Mouse (Mus musculus): ENCODE measurements around the gene Trim71.
"Not testable (repeated sequence)": the region's sequence is repeated elsewhere in the genome, so short reads cannot be mapped to it uniquely, and the experiment has no call there.

Gene Trim71

DNA sequence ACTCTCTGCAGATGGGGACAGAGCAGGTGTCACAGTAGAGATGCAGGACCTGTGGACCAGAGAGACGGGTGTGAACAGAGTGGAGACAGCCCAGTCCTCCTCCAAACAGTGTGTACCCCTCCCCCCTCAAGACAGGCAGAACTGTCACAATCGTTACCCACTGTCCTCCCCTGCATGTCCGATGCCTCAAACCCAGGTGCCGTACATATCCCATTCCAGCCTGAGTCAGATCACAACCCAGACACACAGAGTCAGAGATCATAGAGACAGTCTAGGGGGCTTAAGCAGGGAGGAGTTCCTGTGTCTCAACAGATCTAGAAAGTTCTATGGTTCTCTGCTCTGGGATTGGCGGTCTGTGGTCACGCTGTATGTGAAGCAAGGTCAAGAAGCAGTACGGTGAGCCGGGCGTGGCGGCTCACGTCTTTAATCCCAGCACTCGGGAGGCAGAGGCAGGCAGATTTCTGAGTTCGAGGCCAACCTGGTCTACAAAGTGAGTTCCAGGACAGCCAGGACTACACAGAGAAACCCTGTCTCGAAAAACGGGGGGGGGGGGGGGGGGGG is 39.0 kb downstream of the Trim71 start:
- DNase-seq: no peak

DNA sequence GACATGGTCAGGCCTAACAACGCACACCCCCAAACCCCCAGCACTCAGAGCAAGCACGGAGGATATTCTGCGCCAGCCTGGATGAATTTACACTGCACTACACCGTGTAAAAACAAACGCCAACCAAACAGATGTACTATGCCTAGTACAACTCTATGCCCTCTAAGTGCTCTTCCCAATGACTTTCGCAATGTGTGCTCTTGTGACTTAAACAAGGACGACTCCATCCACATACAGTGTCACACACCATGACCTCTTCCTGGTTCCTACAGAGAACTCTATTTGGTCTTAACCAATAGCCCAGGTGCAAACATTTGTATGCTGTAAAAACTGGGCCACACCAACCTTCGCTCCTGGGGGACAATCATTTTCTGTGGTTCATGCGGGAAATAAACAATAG is 41.7 kb downstream of the Trim71 start:
- no peak for DNase-seq

DNA sequence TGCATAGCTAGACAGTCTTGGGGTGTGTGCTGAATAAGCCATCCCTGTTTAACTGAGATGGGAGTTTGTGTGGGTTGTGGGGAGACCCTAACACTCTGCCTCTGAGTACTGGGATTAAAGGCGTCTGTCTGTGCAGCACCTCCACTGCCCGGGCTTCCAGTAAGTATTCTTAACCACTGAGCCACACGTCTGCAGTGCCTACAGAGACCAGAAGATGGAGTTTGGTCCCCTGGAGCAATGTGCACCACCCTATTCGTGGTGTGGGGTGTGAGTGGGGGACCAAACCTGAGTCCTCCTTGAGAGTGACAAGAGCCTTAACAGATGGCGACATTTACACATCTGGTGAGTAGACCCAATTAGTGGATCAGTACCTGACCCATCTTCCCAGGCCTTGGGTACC is 42.1 kb downstream of the Trim71 start:
- no peak for DNase-seq

DNA sequence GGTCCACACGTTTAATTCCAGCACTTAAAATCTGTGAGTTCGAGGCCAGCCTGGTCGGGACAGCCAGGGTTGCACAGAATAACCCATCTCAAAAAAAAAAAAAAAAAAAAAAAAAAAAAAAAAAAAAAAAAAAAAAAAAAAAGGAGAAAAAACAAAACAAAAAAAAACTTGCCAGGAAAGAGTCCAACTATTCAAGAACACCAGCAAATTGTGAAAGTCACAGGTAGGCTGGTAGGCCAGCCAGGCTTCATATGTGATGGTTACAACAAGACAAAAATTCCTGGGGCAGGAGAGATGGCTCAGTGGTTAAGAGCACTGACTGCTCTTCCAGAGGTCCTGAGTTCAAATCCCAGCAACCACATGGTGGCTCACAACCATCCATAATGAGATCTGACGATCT is 43.6 kb downstream of the Trim71 start:
- DNase-seq: not testable (repeated sequence)

DNA sequence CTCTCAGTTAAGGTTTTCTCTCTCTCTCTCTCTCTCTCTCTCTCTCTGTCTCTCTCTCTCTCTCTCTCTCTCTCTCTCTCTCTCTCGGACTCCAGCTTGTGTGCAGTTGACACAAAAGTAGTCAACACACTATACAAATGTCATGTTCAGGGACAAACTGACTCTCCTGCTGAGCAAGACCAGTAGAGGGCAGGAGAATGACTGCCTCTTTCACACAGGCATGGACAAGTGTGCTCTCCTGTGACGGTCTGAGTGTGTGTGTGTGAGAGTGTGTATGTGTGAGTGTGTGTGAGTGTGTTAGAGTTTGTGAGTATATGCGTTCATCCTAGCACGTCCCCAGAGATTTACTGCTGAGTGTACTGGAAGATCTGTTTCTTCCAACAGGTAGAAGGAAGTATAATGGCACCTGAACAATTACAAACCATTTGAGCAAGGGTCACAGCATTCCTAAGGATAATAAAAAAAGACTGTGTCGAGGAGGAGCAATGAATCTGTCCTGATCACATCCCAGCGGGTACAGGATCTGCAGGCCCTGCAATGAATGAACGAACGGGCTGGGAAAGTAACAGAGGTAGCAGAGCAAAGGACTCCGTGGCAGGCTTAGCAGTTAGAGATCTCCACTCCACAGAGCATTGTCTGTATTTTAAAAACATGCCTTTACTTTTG is 45.2 kb downstream of the Trim71 start:
- no peak for DNase-seq

DNA sequence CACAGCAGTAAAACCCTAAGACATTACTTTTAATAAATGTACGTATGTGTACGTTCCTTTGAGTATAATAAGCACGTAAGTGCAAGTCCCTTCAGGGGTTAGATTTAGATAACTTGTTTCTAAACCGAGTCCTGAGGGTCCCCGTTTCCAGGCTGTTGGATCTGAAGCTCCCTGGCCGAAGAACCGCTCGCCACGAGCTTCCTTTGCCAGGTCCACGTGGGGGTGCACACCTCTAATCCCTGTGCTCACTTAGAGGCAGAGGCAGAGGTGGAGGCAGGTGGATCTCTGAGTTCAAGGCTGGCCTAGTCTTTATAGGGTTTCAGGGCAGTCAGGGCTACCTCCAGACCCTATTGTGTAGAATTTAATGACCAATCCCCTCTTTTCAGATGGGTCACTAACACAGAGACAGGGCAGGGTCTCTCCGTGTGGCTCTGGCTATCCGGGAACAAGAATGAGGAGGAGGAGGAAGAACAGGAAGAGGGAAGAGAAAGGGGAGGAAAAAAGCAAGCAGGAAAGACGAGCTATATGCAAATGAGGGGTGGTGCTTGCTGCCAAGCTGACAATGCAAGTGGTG is 46.2 kb downstream of the Trim71 start:
- DNase-seq: no peak

DNA sequence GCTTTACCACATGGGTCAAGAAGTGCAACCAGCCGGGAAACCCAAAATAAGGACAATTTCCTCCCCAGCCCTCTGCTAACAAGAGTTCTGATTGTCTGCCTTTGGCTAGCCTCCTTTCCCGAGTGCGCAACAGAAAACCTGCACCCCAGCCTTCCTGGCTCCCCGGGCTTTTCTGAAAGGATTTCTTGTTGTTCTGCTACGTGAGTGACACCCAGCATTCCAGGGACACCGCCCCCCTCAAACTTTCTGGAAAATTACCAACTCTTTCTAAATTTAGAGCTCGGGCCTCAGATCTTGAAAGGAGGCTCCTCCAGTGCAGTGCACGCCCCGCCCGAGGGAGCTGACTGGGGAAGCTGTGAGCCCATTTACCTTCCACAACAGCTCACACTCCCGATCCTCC is 48.8 kb downstream of the Trim71 start, which contains the start of gene C130032M10Rik:
Gene C130032M10Rik, plus strand, starts transcription at position 334 of the 400 bp plus-strand sequence.
- DNase-seq: no peak

DNA sequence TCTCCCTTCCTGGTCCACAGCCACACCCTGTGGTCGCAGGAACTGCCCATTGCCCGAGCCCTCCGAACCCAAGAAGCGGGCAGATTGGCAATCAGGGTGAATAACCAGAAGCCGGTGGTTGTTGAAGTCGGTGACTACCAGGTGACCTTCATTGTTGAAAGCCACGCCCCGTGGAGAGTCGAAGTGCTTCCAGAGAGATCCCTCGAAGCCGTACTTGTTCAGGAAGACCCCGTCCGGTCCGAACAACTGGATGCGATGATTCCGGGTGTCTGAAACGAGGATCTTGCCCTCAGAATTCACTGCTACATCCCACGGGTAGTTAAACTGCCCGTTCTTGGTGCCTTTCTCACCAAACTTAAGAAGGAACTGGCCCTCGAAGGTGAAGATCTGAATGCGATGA is 51.3 kb downstream of the Trim71 start:
- DNase-seq: no peak

DNA sequence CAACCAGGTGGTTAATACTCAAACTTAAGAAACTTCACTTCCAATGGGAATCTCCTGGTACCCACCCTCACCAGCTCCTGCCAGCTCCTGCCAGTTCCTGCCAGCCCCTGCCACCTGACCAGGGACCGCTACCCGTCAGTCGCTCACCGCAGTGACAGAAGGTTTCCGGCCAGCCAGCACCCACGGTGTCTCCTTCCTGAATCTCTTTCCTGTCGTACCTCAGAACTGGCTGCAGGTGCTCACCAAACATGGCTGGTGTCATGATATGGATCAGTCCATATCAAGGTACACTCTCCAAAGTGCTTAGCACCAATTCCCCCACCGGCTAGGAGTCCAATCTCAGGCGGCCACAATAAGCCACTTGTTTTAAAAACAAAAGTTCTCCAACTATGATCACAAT is 54.4 kb downstream of the Trim71 start:
- DNase-seq: no peak

DNA sequence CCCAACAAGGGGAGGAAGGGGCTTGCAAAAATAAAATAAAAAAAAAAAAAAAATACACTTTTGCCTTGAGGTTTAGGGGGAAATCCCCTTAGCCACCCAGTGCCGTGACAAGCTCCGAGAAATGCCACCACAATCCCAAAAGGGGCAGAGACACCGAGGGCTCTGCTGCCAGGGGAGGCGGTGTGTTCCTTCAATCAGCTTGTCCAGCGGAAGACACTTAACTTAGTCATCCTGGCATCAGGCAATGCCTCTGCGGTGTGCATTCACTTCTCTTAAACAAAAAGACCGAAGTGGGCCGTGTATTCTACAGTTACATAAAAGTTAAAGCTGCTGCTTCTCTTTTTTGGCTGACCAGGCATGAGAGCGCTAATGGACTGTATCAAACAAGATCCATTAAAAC is 56.7 kb downstream of the Trim71 start:
- DNase-seq: no peak

DNA sequence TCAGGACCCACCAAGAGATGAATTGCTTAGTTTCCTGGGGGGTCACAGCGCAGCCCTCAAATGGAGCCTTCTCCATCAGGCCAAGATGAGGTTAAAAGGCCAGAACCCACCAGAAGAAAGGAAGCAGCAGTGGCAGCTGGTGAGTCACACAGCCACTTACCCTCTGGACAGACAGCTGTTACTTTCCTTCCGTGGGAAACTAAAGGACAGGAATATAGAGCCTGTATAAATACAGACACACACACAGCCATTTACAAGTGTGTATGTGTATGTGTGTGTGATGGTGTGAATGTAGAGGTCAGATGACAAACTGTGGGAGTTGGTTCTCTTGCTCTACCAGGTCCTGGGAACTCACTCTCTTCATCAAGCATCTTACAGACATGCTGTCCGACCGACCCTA is 57.6 kb downstream of the Trim71 start:
- no peak for DNase-seq

DNA sequence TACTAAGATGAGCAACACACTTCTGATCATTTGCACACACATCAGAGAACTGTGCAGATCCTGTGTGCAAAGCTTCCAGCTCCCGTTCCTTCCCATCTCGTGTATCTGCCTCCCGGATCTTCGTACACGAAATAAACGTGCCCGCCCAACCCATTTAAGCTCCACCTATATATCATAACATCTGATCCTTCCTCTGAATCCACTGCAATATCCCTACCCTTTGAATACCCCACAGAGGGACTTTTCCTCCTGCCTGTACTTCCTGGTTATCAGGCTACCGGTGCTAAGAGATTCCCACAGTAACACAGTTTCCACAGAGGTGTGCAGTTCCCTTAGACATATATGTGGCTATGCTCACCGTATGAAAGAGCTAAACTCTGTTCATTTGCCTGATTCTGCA is 59.4 kb downstream of the Trim71 start, which contains the start of gene Ccr4:
Gene Ccr4, minus strand, starts transcription at position 101 of the 400 bp plus-strand sequence.
- no peak for DNase-seq

DNA sequence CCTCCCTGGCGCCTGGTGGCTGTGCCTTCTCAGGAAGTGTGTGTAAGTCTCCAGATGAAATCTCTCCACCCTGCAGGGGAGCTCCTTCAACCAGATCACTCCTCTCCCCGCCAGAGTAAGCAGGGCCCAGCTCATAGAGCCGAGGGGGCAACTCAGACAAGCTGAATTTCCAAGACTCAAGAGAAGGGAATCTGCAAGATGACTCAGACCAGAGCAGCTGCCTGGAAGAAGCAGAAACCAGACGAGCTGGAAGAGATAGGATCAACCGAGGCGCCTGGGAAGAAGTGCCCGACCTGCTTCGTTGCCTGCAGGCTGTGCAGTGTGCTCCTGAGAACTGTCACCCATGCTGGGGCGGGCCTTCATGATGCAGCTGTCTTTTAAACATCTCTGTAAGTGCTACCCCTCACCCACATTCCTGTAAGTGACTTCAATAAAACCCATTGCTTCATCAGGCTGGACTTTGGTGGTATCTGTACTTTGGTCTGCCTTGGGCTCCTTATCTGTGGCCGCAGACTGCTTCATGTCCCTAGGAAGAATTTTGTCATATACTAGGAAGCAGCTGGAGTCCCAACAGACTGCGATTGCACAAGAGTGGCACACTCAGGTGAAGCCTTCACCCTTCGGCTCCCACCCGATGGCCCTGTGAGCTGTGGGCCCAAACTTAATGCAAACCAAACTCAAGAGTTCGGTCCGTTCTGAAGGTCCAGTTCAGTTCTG is 61.3 kb downstream of the Trim71 start:
- DNase-seq: no peak

DNA sequence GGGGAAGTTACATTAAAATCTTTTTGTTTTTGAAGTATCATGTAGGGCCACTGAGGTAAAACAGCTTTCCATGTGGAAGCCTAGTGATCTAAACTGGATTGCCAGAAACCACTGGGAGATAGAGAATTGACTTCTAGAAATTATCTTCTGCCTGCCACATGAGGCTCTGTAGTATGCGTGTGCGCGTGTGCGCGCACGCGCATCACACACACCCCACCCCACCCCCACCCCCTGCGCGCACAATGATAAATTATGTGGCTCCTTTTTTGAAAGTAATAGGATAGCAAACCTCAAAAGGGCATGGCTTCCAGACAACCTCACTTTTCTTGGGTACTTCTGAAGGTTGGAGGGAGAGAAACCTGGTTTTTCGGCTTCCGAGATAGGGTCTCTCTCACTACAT is 62.3 kb downstream of the Trim71 start:
- no peak for DNase-seq

DNA sequence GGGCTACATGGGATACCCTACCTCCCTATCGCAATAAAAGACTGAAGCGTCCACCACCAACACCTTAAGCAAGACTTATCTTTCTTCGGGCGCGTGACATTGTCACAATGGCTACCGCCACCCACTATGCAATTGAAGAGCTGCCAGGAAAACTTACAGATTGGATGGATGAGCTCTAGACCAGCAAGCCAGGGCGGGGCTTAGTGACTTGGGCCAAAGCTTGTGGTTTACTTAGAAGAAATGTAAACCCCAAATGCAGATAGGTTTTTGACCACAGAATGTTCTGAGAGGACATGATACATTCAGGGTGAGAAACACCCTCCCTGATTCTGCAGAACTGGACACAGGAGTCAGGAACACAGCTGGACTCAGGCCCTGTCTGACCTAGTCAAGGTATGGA is 63.1 kb downstream of the Trim71 start:
- no peak for DNase-seq

DNA sequence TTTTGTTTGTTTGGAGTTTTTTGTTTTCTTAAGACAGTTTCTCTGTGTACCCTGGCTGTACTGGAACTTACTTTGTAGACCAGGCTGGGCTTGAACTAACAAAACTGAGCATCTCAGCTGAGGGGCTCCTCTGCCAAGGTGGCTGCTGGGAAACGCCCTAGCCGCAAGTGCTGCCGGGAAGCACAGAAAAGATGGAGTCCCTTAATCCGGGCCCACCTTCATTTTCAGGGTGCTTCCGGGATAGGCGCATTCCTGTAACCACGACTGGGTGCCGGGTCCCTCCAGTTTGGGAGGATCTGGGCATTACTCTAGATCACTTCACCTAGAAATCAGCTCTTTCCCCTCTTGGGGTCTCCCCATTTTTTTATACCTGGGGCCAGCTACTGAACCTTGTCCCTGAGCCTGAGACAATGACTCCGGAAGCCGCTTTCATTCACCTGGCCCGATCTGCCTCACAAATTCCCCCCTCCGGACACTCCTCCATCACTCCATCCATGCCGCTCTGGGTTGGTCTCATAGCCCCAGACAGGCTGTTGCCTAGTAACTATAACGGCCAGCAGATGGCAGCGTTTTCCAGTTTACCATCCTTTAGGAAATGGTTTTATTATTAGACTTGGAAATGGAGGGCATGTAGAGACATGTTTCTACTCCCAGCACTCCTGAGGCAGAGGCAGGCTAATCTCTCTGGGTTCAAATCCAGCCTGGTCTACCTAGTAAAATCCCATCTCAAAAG is 64.2 kb downstream of the Trim71 start:
- DNase-seq: peak; percentile 87

DNA sequence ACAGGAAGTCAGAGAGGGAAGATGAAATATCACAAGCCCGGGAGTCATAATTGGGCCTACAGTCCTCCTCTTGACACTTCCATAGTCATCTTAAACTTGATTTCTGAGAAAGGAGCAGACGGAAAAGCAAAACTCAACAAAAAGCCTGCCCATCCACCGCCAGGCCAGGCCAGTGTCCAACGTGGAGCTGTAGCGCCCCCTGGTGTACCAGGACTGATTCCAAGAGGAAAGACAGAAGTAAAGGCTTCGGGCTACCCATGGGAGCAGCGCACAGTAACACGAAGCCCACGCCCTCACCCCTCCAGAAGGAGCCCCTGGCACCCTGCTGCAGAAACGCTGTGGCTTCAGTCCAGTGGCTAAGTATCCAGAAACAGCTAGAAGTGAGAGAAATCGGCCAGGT is 66.0 kb downstream of the Trim71 start:
- DNase-seq: peak; percentile 94

DNA sequence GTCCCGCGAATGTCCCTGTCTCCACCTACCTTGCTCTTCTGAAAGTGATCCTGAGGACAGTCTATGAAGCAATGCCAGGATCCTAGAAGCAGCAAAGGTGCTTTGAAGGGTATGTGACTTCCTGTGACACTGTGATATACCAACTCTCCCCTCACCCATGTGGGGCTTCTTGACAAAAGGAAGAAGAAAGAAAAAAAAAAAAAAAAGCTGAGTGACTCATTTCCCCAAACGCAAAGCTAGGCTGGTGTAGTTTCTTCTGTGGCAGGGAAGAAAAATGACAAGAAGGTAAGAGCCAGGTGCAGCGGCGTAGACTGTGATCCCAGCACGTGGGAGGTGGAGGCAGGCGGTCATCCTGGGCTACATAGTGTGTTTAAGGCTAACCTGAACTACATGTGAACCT is 67.7 kb downstream of the Trim71 start:
- no peak for DNase-seq

DNA sequence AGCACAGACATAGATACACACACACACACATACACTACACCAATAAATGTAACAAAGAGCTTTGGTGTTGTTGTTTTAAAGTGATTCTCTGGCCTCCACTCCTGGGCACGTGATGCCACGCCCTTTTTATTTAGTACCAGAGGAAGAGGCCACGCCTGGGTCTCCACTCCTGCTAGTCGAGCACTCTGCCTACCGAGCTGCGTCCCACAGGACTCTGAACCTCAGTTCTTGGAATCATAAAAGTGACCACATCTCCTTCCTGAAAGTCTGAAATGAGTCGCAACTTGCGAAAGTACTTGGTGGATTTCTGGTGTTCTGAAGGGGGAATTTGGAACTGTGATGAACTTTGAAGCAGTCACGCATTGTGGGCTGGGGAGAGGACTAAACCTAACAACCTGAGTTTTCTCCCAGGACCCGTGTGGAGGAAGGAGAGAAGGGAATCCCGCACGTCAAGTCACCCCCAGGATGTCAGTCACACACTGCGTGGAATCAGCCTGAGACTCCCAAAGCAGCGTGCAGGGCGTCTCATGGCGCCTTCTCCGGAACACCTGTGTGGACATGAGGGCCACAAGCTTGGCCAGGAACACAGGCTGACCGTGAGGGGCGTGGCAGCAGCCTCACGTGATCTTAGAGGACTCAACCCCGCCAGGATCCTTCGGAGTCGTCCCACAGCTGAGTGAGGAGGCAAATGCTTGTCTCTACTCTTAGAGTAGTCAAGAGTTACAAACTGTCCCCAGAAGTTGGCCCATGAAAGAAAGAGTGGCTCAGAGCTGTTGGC is 76.5 kb downstream of the Trim71 start:
- no peak for DNase-seq

DNA sequence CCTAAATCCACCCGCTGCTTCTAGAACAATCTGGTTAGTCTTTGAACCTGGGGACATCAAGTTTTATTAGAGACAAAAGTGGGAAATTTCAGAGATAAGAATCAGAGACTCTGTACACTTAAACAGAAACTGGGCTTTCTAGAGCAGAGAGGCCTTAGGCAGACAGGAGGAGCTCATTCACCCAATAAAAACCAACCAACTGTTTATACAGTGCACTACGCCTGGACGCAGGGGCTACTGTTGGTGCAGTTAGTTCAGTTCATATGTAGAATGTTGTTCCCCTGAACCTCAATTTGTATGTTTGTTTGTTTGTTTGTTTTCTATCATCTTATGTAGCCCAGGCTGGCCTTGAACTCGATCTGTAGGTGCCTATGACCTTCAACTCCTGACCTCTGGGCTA is 77.4 kb downstream of the Trim71 start:
- DNase-seq: no peak

DNA sequence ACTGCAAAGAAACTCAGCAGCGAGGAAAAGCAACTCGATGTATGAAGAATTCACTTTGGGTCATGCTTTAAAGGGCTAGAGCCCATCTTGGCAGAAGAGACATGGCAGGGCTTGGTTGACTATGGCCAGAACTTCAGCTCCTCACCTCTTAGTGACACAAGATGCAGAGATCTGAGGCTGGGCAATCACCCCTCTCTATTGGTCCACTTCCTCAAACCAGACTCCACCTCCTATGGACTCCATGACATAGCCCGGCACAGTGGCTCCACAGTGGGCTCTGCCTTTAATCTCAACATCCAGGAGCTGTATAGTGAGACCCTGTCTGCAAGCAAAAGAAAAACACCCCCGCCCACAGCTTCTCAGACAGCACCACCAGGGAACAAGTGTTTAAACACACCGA is 79.4 kb downstream of the Trim71 start:
- no peak for DNase-seq

DNA sequence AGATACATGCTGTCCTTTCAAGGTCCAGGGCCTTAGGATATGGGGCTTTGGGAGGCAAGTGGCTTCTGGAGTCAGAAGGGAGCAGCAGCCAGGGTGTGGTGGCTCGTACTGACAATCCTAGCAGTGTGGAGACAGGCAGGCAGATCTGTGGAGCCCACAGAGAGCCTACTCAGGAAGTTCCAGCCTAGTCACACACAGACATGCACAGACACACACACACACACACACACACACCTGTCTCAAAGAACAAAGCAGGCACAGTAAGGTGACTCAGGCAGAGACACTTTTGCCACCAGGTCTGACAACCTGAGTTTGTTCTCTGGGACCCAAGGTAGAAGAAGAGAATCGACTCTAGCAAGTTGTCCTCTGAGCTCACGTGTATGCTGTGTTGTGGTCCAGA is 83.2 kb downstream of the Trim71 start:
- no peak for DNase-seq

DNA sequence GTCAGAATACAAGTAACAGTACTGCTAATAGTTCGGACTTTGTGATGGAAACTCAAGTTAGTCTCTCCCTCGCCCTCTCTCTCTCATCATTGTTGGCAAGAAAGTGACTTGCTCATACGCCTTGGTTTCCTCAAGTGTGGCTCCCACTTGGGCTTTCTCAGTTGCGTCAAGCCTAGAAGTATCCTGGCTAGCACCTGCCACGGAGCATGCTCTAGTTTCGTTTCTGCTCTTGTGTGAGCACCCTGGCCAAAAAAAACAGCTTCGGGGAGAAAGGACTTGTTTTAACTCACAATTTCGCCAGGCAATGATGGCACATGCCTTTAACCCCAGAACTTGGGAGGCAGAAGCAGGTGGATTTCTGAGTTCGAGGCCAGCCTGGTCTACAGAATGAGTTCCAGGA is 87.2 kb downstream of the Trim71 start:
- no peak for DNase-seq
